Mouse (Mus musculus): Measurements from ENCODE around the gene Dnajc3.
A peak's percentile ranks its signal among the peaks of the same experiment; 100 is the strongest.

Gene Dnajc3

DNA sequence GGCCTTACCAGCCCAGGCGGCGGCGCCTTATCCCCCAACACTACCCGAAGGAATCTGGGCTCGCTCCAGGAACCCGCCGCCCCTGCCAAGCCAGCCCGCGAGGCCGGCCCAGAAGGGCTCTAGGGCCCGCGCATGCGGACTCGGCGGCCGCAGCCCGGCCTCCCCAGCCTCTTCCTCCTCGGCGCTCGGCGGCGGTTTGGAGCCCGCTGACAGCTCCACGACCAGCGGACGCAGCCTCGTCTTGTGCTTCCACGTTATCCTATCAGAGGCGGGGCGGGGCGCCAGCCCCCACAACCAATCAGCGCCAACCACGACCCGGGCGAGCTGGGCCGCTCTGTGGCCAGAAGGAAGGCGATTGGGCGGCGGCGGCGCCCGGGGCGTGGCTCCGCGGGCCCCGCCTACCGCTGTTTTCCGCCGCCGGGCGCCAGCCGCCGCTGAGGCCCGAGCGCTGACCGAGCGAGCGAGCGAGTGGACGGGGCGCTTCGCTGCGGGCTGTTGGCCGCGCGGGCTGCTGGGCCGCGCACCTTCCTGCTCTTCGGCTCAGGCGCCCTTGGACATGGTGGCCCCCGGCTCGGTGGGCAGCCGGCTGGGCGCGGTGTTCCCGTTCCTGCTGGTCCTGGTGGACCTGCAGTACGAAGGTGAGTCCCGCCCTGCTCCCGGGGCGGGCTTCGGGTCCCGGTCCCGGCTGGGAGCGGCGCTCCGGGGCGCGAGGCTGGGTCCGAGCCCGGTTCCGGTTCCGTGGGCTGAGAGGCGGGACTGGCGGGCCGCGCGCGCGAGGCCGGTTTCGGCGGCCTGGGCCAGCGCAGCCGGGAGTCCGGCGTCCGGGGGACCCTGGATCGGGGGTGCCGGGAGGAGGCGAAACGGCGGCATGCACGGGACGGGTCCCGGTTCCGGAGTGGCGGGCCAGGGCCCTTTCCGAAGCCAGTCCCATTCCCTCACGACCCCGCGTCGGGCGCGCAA lies at the start of gene Dnajc3:
Dnajc3 (plus strand) TSS at position 444 of the 960 bp plus-strand sequence.
- DNase-seq (ENCODE audit: low read depth) = peak; percentile 98

DNA sequence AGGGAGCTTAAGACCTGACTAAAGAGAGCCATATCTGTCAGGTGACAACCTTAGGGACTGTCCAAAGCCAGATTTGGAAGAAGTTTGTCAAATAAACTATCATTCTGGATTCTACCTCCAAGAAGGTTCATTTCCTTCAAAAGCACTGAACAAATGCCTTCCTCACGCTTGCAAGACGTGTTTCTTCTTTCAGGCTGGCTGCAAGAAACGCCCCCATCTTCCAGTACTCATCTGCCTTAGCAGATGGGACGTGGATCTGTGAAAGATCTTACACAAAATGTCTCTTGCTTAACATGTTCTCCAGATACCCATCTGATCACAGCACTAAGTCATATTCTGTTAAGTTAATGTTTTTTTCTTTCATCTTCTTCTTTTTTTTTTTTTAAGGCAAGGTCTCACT lies 47.7 kb upstream of the Dnajc3 start:
- no peak for DNase-seq (ENCODE audit: low read depth)

GRCm38 (mm10) chr14:118895228-118895627 lies 42.5 kb upstream of the Dnajc3 start:
- DNase-seq (ENCODE audit: low read depth) = no peak

DNA sequence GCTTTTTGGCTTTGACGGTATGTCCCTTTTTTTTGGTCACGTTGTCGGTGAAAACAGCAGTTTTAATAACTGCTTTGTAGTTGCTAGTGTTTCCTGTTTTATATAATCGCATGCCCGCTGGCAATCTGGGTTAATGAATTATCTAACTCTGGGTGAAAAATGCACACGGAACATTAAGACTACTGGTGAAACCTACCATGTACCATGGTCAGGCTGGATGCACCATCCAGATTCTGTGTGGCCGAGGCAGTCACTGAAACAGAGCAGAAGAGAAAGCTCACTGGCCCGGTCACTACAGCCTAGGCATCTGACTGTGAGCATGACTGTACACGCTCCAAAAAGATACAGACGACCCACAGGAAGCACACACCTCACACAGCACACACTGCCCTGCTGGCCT lies 42.1 kb upstream of the Dnajc3 start:
- DNase-seq (ENCODE audit: low read depth) = no peak

DNA sequence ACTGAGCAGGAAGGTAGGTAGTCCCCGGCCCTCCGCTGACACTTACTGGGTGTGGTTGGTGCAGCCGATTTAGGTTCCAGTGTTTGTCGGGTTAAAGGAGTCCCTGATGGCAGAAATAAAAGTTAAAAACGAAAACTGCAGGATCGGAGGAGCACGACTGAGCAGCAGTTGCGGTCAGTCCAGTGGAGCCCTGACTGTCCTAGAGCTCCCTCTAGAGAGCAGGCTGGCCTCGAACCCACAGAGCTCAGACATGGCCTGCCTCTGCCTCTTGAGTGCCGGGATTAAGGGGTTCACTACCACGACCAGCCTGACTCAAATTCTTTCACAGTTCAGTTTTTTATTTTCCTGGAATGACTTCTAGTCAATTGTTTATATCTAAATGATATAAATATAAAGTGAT lies 37.8 kb upstream of the Dnajc3 start:
- DNase-seq (ENCODE audit: low read depth) = peak; percentile 28

DNA sequence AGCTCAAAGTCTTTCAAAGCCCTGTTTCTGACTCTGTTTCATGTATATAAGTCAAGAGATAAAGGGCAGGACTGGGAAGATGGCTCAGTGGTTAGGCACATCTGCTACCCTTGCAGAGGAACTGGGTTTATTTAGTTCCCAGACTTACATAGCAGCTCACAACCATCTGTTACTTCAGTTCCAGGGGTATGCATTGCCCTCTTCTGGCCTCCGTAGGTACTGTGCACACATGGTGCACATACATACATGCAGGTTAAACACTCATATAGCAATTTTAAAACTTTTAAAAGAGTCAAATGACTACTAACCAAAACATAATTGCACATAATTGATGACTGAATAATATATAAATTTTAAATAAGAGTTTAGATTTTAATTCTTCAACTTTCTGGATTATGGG lies 36.9 kb upstream of the Dnajc3 start:
- DNase-seq (ENCODE audit: low read depth) = no peak

- DNase-seq (ENCODE audit: low read depth) = no peak
Observed at GRCm38 (mm10) chr14:118903397-118903796, 34.4 kb upstream of the Dnajc3 start.

DNA sequence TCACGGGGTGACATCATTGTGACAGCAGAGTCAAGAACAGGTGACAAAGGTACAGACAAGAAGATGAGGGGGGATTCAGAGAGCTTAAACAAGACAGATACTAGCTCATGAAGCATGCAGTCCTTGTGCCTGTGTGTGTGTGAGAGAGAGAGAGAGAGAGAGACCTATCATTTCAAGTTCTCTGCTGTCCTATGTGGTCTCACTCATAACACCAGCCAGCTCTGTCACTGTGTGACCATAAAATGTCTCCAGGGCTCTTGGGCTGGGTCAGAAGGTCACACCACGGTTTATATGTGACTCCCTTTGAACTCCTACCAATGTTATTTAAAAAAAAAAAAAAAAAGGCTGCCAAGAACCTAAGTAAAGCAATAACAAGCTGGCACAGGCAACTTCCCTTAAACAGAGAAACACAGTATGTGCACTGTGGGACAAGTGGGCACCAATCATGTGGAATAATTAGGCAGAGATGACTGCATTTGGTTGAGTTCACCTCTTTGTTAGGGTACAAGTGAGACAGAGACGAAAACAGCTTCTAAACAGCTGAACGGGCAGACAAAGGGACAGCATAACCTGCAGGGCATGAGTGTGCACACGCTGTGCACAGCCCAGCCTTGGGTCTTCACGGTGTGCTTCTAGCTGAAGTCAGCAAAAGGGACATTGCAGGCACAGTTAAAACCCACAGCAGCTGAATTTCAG lies 33.8 kb upstream of the Dnajc3 start:
- DNase-seq (ENCODE audit: low read depth) = no peak

GRCm38 (mm10) chr14:118907592-118907991 lies 30.2 kb upstream of the Dnajc3 start:
- no peak for DNase-seq (ENCODE audit: low read depth)

- DNase-seq (ENCODE audit: low read depth) = peak; percentile 49
Observed at GRCm38 (mm10) chr14:118909872-118910271, 27.9 kb upstream of the Dnajc3 start.

- peak; percentile 87 for DNase-seq (ENCODE audit: low read depth)
Observed at GRCm38 (mm10) chr14:118910332-118911222, 27.2 kb upstream of the Dnajc3 start.

DNA sequence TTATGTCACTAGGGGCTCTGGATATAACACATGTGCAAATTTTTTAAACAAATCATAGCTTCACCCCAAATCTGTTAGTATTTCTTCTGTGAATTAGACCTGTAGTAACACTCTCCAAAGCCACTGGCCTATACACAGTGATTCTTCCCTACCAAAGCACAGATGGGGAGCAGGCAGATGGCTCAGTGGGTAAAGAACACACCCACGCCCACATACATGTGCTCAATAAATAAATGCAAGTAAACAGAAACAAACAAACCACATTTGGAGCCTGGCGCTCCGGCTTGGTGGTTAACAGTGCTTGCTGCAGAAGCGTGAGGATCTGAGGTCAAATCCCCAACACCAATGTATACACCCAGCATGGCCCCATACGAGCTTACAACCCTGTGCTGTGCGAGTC lies 26.3 kb upstream of the Dnajc3 start:
- DNase-seq (ENCODE audit: low read depth) = no peak

- peak; percentile 97 for DNase-seq (ENCODE audit: low read depth)
Observed at GRCm38 (mm10) chr14:118913651-118914050, 24.1 kb upstream of the Dnajc3 start.

- peak; percentile 60 for DNase-seq (ENCODE audit: low read depth)
Observed at GRCm38 (mm10) chr14:118919025-118919424, 18.8 kb upstream of the Dnajc3 start.

DNA sequence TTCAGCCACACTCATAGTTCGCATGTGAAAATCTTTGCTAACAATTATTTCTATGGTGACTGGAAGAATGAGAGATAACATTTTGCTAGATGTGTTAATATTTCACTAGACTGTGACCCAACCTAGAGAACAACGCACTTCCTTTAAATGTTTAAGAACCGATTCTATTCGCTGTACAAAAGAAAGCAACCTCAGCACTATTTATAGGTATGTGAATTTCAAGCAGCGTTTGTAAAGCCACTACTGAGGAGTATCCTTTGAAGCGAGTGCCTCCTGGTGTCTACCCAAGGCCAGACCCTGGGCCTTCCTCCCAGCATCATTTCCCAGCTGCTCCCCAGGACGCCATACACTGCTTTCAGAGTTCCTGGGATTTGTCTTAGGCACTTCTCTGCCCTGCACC lies 17.1 kb upstream of the Dnajc3 start:
- DNase-seq (ENCODE audit: low read depth) = no peak

DNA sequence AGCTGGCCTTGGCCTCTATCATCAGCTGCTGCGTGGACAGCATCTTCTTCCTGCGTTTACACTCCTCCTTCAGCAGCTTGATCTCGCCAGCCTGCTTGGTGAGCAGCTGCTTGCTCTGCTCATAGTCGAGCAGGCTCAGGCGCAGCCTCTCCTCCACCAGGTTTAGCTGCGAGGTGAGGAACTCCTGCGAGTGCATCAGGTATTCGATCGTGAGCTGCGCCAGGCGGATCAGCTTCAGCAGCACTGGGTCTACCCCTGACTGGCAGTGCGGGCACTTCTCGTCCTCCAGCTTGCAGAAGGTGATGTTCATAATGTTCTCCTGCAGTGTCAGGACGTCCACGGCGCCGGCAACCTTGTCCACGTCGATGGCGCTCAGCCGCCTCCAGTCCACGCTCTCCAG lies 15.5 kb upstream of the Dnajc3 start:
- no peak for DNase-seq (ENCODE audit: low read depth)

- no peak for DNase-seq (ENCODE audit: low read depth)
Observed at GRCm38 (mm10) chr14:118922667-118923184, 15.1 kb upstream of the Dnajc3 start.

DNA sequence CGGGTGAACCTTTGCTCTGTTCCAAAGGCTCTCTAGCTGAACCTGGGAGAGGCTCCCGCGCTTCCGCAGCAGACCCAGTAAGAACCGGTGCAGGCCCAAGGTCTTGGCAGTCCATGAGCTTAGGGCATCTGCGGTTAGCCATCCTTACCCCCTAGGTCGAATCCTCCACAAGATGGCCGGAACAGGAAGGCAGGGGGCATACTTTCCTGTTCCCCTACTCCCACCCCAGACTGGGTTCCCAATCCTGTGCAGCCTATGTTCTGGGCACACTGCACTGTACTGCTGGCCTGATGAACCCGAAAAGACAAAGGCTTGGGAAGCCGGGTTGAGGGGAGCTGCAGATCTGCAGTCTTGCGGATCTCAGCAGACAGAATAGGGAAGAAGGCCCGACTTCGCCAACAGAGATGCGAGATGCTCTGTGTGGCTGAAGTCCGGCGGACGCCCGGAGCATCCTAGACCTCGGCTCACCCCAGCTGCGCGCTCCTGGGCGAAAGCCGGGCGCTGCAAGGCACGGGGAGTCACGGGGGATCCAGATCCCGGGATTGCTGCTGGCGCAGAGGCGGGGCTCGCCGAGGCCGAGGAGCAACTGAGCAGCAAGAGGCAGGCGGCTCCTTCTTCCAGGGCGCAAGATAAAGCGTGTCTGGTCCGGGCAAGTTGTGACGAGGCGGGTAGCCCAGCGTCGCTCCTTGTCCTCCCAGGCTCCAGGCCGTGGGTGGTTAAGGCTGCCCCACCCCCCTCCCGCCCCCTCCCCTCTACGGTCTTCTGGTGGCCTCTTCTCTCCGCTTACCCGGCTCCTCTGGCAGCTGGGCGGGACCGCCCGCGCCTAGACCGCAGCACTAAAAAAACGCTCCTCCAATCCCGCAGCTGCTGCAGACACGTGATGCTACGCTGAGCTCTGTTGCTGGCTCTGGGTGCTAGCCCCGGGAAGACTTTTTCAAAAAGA lies 12.8 kb upstream of the Dnajc3 start, which contains the start of gene Dzip1:
Dzip1 (minus strand) TSS at position 788 of the 943 bp plus-strand sequence.
- DNase-seq (ENCODE audit: low read depth) = no peak

GRCm38 (mm10) chr14:118928565-118928964 lies 9.2 kb upstream of the Dnajc3 start:
- no peak for DNase-seq (ENCODE audit: low read depth)

DNA sequence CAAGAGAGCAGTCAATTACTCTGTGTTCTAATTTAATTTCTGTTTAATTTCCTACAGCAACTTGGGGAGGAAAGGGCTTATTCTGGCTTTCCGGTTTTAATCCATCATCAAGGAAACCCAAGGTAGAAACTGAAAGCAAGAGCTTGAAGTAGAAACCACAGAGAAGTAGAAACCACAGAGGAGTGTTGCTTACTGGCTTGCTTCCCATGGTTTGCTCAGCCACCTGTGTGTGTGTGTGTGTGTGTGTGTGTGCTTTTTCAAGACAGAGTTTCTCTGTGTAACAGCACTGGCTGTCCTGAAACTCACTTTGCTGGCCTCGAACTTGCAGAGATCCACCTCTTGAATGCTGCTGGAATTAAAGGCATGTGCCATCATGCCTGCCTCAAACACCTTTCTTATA lies 8.0 kb upstream of the Dnajc3 start:
- peak; percentile 89 for DNase-seq (ENCODE audit: low read depth)

DNA sequence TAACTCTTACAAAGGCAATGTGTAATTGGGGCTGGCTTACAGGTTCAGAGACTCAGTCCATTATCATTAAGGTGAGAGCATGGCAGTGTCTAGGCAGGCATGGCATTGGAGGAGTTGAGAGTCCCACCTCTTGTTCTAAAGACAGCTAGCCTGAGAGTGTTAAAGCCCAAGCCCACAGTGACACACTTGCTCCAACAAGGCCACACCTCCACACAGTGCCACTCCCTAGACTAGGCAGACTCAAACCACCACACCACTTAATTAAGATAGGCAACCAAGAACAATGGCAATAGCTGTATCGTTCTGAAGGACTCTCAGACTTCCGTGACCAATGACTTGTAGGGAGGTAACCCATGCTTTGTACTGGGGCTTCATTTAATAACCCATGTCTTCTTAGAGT lies 7.0 kb upstream of the Dnajc3 start:
- DNase-seq (ENCODE audit: low read depth) = no peak

Measured in 416B (cell line).